Mouse (Mus musculus) embryonic facial prominence, embryonic 11.5 days (tissue): ENCODE results near the gene Fgfr2. TPM values are rescaled to one million over a fixed set of nuclear protein-coding genes. Genes with fewer than 3 reads are reported as not detected.

Experiments used
- ATAC-seq: fragments of 200-750 bp; cut with Nextera tagmentation; replicated peaks from 2 replicates; pipeline ENCODE4 v1.8.0; 2017; ENCODE audit warnings: low read depth; ENCODE audit not compliant: insufficient number of reproducible peaks, low FRiP score, low TSS enrichment
- DNase-seq: peaks from one replicate; pipeline ENCODE4 v3.0.0-alpha.2; 2015; ENCODE audit warnings: low spot score
- H3K27ac ChIP-seq: fragments of 300-500 bp; sonication (generic); replicated peaks from 2 replicates; pipeline ENCODE4 v1.5.1; 2014; ENCODE audit warnings: mild to moderate bottlenecking, low read depth, low read length, control low read depth
- H3K27me3 ChIP-seq: fragments of 300-500 bp; sonication (generic); 2 replicates; pipeline ENCODE4 v1.6.1; 2014; ENCODE audit warnings: mild to moderate bottlenecking, low read length, moderate library complexity, mixed read lengths; ENCODE audit not compliant: control insufficient read depth, insufficient read depth
- H3K36me3 ChIP-seq: fragments of 300-500 bp; sonication (generic); replicated peaks from 2 replicates; pipeline ENCODE4 v1.6.1; 2014; ENCODE audit warnings: low read depth, mild to moderate bottlenecking, low read length, moderate library complexity, mixed read lengths; ENCODE audit not compliant: control insufficient read depth, insufficient read depth
- H3K4me1 ChIP-seq: fragments of 300-500 bp; sonication (generic); 2 replicates; pipeline ENCODE4 v1.6.1; 2014; ENCODE audit warnings: low read length, mixed read lengths; ENCODE audit not compliant: control insufficient read depth, insufficient read depth
- H3K4me2 ChIP-seq: fragments of 300-500 bp; sonication (generic); 2 replicates; pipeline ENCODE4 v1.6.1; 2014; ENCODE audit warnings: low read depth, mild to moderate bottlenecking, control low read depth, low read length, moderate library complexity
- H3K4me3 ChIP-seq: fragments of 300-500 bp; sonication (generic); 2 replicates; pipeline ENCODE4 v1.5.1; 2014; ENCODE audit warnings: low read depth, low read length, control low read depth
- H3K9ac ChIP-seq: fragments of 300-500 bp; sonication (generic); replicated peaks from 2 replicates; pipeline ENCODE4 v1.6.1; 2014; ENCODE audit warnings: mild to moderate bottlenecking, control low read depth, low read length
- H3K9me3 ChIP-seq: fragments of 300-500 bp; sonication (generic); replicated peaks from 2 replicates; pipeline ENCODE4 v1.6.1; 2016; ENCODE audit warnings: mild to moderate bottlenecking, low read length, inconsistent platforms, mixed read lengths; ENCODE audit not compliant: control insufficient read depth
- WGBS: fragments of 180-500 bp; shearing (Covaris S2); extraction: QIAGEN DNeasy Blood & Tissue Kit; methylation state at CpG from one replicate; pipeline ENCODE4 v1.1.7; 2014; 5-methylcytosine and 5-hydroxymethylcytosine counted together
- polyA plus RNA-seq: library from polyadenylated mRNA; unstranded; fragments of >200 nt; fragmentation: Nextera tagmentation; extraction: Ambion mirVana; gene quantifications from 2 replicates; pipeline ENCODE4 v1.2.1, GENCODE M21; 2014

The Fgfr2 gene
- polyA plus RNA-seq, 1 experiment from 2014 or later = 75.6 TPM

- H3K9ac ChIP-seq = no peak overlapping the region
- no peak for DNase-seq
- no peaks in the 10 kb centered on the region for H3K9me3 ChIP-seq
- H3K4me3 ChIP-seq = no peak overlapping the region
- H3K4me2 ChIP-seq = no peak overlapping the region
- H3K27me3 ChIP-seq = no peaks in the 10 kb centered on the region
- no peaks in the 10 kb centered on the region for H3K4me1 ChIP-seq
- no peak overlapping the region for H3K27ac ChIP-seq
- no peak for ATAC-seq
- 64% methylated on average over 5 of the region's 5 CpGs for WGBS
- no peaks in the 10 kb centered on the region for H3K36me3 ChIP-seq
These were observed 699.6 kb downstream of the Fgfr2 start for GRCm38 (mm10) chr7:132423570-132423969.

GRCm38 (mm10) chr7:132419378-132420255, 703.5 kb downstream of the Fgfr2 start:
- no peak overlapping the region for H3K4me2 ChIP-seq
- H3K27me3 ChIP-seq = no peaks in the 10 kb centered on the region
- WGBS = 88% methylated on average over 10 of the region's 10 CpGs
- H3K4me3 ChIP-seq = no peak overlapping the region
- no peak for DNase-seq
- no peak overlapping the region for H3K9ac ChIP-seq
- no peaks in the 10 kb centered on the region for H3K4me1 ChIP-seq
- H3K27ac ChIP-seq = no peak overlapping the region
- no peak for ATAC-seq
- no peaks in the 10 kb centered on the region for H3K9me3 ChIP-seq
- H3K36me3 ChIP-seq = no peaks in the 10 kb centered on the region

- Histone ChIP-seq H3K4me3 (no peak overlapping the region), H3K27me3 (no peaks in the 10 kb centered on the region), H3K36me3 (no peaks in the 10 kb centered on the region), H3K27ac (no peak overlapping the region), H3K9ac (no peak overlapping the region), H3K9me3 (no peaks in the 10 kb centered on the region), H3K4me2 (no peak overlapping the region), H3K4me1 (no peaks in the 10 kb centered on the region)
- no peak for DNase-seq
- WGBS = 77% methylated on average over 9 of the region's 9 CpGs
- ATAC-seq = no peak
These were observed 706.3 kb downstream of the Fgfr2 start for GRCm38 (mm10) chr7:132416866-132417265.

GRCm38 (mm10) chr7:132415866-132416265, 707.3 kb downstream of the Fgfr2 start:
- H3K27ac ChIP-seq = no peak overlapping the region
- no peak overlapping the region for H3K4me2 ChIP-seq
- H3K4me3 ChIP-seq = no peak overlapping the region
- H3K9me3 ChIP-seq = no peaks in the 10 kb centered on the region
- H3K27me3 ChIP-seq = no peaks in the 10 kb centered on the region
- no peak for ATAC-seq
- no peak for DNase-seq
- H3K4me1 ChIP-seq = no peaks in the 10 kb centered on the region
- H3K9ac ChIP-seq = no peak overlapping the region
- H3K36me3 ChIP-seq = no peaks in the 10 kb centered on the region

- DNase-seq (no peak), ATAC-seq (no peak)
- no peak overlapping the region for H3K9ac ChIP-seq
- no peak overlapping the region for H3K27ac ChIP-seq
- no peaks in the 10 kb centered on the region for H3K36me3 ChIP-seq
- H3K4me1 ChIP-seq = no peaks in the 10 kb centered on the region
- 47% methylated on average over 2 of the region's 2 CpGs for WGBS
- H3K27me3 ChIP-seq = no peaks in the 10 kb centered on the region
- no peaks in the 10 kb centered on the region for H3K9me3 ChIP-seq
- H3K4me2 ChIP-seq = no peak overlapping the region
- no peak overlapping the region for H3K4me3 ChIP-seq
These were observed 710.6 kb downstream of the Fgfr2 start for GRCm38 (mm10) chr7:132412520-132412919.

- 83% methylated on average over 2 of the region's 2 CpGs for WGBS
These were observed 711.4 kb downstream of the Fgfr2 start for GRCm38 (mm10) chr7:132411708-132412107.

GRCm38 (mm10) chr7:132410958-132411357, 712.2 kb downstream of the Fgfr2 start:
- Histone ChIP-seq H3K9me3 (no peaks in the 10 kb centered on the region), H3K36me3 (no peaks in the 10 kb centered on the region), H3K4me2 (no peak overlapping the region), H3K4me1 (no peaks in the 10 kb centered on the region), H3K27ac (no peak overlapping the region), H3K4me3 (no peak overlapping the region), H3K27me3 (no peaks in the 10 kb centered on the region), H3K9ac (no peak overlapping the region)
- no peak for ATAC-seq
- WGBS = 82% methylated on average over 4 of the region's 4 CpGs
- no peak for DNase-seq

More at GRCm38 (mm10) chr7:132411708-132412107, 711.4 kb downstream of the Fgfr2 start:
- H3K4me2 ChIP-seq = no peak overlapping the region
- DNase-seq = no peak
- H3K9me3 ChIP-seq = no peaks in the 10 kb centered on the region
- H3K36me3 ChIP-seq = no peaks in the 10 kb centered on the region
- no peak overlapping the region for H3K9ac ChIP-seq
- no peak overlapping the region for H3K27ac ChIP-seq
- no peak overlapping the region for H3K4me3 ChIP-seq
- no peaks in the 10 kb centered on the region for H3K4me1 ChIP-seq
- ATAC-seq = no peak
- H3K27me3 ChIP-seq = no peaks in the 10 kb centered on the region

GRCm38 (mm10) chr7:132409890-132410289, 713.3 kb downstream of the Fgfr2 start:
- no peak overlapping the region for H3K27ac ChIP-seq
- no peak overlapping the region for H3K4me2 ChIP-seq
- H3K4me1 ChIP-seq = peaks cover 1% of the 10 kb centered on the region
- no peak overlapping the region for H3K9ac ChIP-seq
- no peak for ATAC-seq
- H3K4me3 ChIP-seq = no peak overlapping the region
- H3K36me3 ChIP-seq = no peaks in the 10 kb centered on the region
- H3K27me3 ChIP-seq = no peaks in the 10 kb centered on the region
- H3K9me3 ChIP-seq = no peaks in the 10 kb centered on the region
- DNase-seq = no peak
- WGBS = 88% methylated on average over 3 of the region's 3 CpGs
